Mouse (Mus musculus): ENCODE data around the gene Clec10a. TPM values are rescaled to one million over a fixed set of nuclear protein-coding genes. Genes with fewer than 3 reads are reported as not detected.
"Not testable (repeated sequence)": the region's sequence is repeated elsewhere in the genome, so short reads cannot be mapped to it uniquely, and the experiment has no call there.

The Clec10a gene
- total RNA-seq (2021) = 1 to 10 TPM in 1 of 2 experiments, under 1 TPM in 1; 0.67 to 1.5 TPM
- long read RNA-seq, experiment 1, partial matches to known transcripts = 0 of 1 reads
- long read RNA-seq, experiment 1, other reads (novel, unspliced or antisense) = 0 of 1 reads
- long read RNA-seq, experiment 2 = 0 reads

GRCm38 (mm10) chr11:70155897-70156296 is at the start of gene Clec10a:
Clec10a (plus strand) TSS chr11:70156197.
- H3K4me3 ChIP-seq; DNase-seq (ENCODE audit: low spot score in 2 of 2): not testable (repeated sequence)

GRCm38 (mm10) chr11:70107085-70107484 is 48.9 kb upstream of the Clec10a start:
- TF ChIP-seq CTCF (conservative IDR thresholded peaks at IDR 0.05) = no peak
- no peak for DNase-seq (ENCODE audit: low spot score in 2 of 2)
- H3K4me3 ChIP-seq = no peak overlapping the region
- H3K27ac ChIP-seq = no peak overlapping the region

More at GRCm38 (mm10) chr11:70155897-70156296, at the start of gene Clec10a:
- H3K27ac ChIP-seq = not testable (repeated sequence)

- no peak for DNase-seq (ENCODE audit: low spot score in 2 of 2)
- H3K27ac ChIP-seq = no peak overlapping the region
- H3K4me3 ChIP-seq = no peak overlapping the region
- peak; percentile 73 for TF ChIP-seq CTCF (conservative IDR thresholded peaks at IDR 0.05)
Observed at GRCm38 (mm10) chr11:70110146-70110545, 45.9 kb upstream of the Clec10a start.

GRCm38 (mm10) chr11:70114562-70114961 is 41.4 kb upstream of the Clec10a start:
- H3K4me3 ChIP-seq = no peak overlapping the region

GRCm38 (mm10) chr11:70115901-70116300 is 40.1 kb upstream of the Clec10a start:
- no peak for DNase-seq (ENCODE audit: low spot score in 2 of 2)
- H3K4me3 ChIP-seq = no peak overlapping the region

More at GRCm38 (mm10) chr11:70114562-70114961, 41.4 kb upstream of the Clec10a start:
- DNase-seq (ENCODE audit: low spot score in 2 of 2) = no peak
- no peak overlapping the region for H3K27ac ChIP-seq
- no peak for TF ChIP-seq CTCF (conservative IDR thresholded peaks at IDR 0.05)

GRCm38 (mm10) chr11:70129926-70130379 is 26.0 kb upstream of the Clec10a start, which contains the start of gene Mgl2:
Mgl2 (plus strand) TSS chr11:70130329.
- Histone ChIP-seq H3K27ac (no peak within 1 kb of the TSS), H3K4me3 (no peak within 1 kb of the TSS)
- TF ChIP-seq CTCF (conservative IDR thresholded peaks at IDR 0.05) = no peak
- no peak for DNase-seq (ENCODE audit: low spot score in 2 of 2)

More at GRCm38 (mm10) chr11:70115901-70116300, 40.1 kb upstream of the Clec10a start:
- no peak for TF ChIP-seq CTCF (conservative IDR thresholded peaks at IDR 0.05)
- H3K27ac ChIP-seq = no peak overlapping the region

- not testable (repeated sequence) for H3K4me3 ChIP-seq; H3K27ac ChIP-seq; DNase-seq (ENCODE audit: low spot score in 2 of 2)
Observed at GRCm38 (mm10) chr11:70135001-70135400, 21.0 kb upstream of the Clec10a start.

GRCm38 (mm10) chr11:70135925-70136324 is 20.1 kb upstream of the Clec10a start:
- H3K27ac ChIP-seq; H3K4me3 ChIP-seq; DNase-seq (ENCODE audit: low spot score in 2 of 2): not testable (repeated sequence)

- no peak for DNase-seq (ENCODE audit: low spot score in 2 of 2)
- Histone ChIP-seq H3K4me3 (no peak overlapping the region), H3K27ac (no peak overlapping the region)
- no peak for TF ChIP-seq CTCF (conservative IDR thresholded peaks at IDR 0.05)
Observed at GRCm38 (mm10) chr11:70139171-70139570, 16.8 kb upstream of the Clec10a start.

GRCm38 (mm10) chr11:70151072-70151471 is 4.9 kb upstream of the Clec10a start:
- DNase-seq (ENCODE audit: low spot score in 2 of 2) = no peak
- TF ChIP-seq CTCF (conservative IDR thresholded peaks at IDR 0.05) = no peak; the same call in 1 of the 2 replicates
- H3K4me3 ChIP-seq = no peak overlapping the region
- no peak overlapping the region for H3K27ac ChIP-seq

- TF ChIP-seq CTCF (conservative IDR thresholded peaks at IDR 0.05) = no peak
- no peak for DNase-seq (ENCODE audit: low spot score in 2 of 2)
- Histone ChIP-seq H3K4me3 (no peak overlapping the region), H3K27ac (no peak overlapping the region)
Observed at GRCm38 (mm10) chr11:70162336-70162735, 6.3 kb downstream of the Clec10a start.

GRCm38 (mm10) chr11:70165972-70166921 is 10.2 kb downstream of the Clec10a start:
- no peak for TF ChIP-seq CTCF (conservative IDR thresholded peaks at IDR 0.05)

GRCm38 (mm10) chr11:70168136-70168535 is 12.1 kb downstream of the Clec10a start:
- H3K27ac ChIP-seq = no peak overlapping the region
- no peak overlapping the region for H3K4me3 ChIP-seq
- TF ChIP-seq CTCF (conservative IDR thresholded peaks at IDR 0.05) = no peak
- no peak for DNase-seq (ENCODE audit: low spot score in 2 of 2)

More at GRCm38 (mm10) chr11:70165972-70166921, 10.2 kb downstream of the Clec10a start:
- Histone ChIP-seq H3K27ac (no peak overlapping the region), H3K4me3 (no peak overlapping the region)
- DNase-seq (ENCODE audit: low spot score in 2 of 2) = no peak

- not testable (repeated sequence) for H3K27ac ChIP-seq; DNase-seq (ENCODE audit: low spot score in 2 of 2); H3K4me3 ChIP-seq
Observed at GRCm38 (mm10) chr11:70169471-70169870, 13.5 kb downstream of the Clec10a start.

All from layer of hippocampus, adult 2 months (tissue).